Mouse (Mus musculus): ENCODE results near the gene Setd4. TPM values are rescaled to one million over a fixed set of nuclear protein-coding genes. Genes with fewer than 3 reads are reported as not detected.

The Setd4 gene
- 14.5 to 17.2 TPM (median 15.4 TPM) in 4 replicates for total RNA-seq (2023)

DNA sequence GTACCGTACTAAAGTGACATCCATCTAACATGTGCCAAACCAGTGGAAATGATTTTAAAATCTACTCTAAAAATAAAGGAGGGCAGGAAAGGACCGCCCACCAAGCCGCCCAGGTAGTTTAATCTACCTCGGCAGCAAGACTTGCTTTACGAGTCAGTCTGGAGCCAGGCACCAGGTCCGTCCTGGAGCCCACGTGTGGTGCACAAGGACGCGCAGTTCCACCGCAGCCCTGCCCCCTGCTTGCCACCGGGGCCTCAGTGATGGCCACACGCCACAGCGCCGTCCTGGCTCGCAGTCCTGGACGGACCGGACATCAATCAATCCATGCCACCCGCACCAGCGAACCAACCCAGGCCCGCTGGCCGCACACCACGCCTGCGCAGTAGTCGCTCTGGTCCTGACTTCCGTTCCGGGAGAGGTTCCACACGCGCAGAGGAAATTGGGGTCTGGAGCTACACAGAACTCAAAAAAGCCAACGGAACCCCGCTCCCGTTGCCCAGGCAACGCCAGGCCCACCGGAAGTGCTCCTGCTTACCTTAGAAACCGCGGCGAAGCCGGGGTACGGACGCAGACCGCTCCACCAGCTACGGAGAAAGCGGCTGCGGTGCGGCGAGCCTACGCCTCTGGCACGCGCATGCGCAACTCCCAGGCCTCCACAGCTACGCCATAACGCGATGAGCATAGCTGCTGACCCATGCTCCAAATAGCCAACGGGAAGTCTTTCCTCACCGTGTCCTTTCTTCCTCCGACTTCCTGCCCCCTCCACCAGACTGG is at the start of gene Setd4:
Setd4 (minus strand) TSS at position 625 of the 774 bp plus-strand sequence.

DNA sequence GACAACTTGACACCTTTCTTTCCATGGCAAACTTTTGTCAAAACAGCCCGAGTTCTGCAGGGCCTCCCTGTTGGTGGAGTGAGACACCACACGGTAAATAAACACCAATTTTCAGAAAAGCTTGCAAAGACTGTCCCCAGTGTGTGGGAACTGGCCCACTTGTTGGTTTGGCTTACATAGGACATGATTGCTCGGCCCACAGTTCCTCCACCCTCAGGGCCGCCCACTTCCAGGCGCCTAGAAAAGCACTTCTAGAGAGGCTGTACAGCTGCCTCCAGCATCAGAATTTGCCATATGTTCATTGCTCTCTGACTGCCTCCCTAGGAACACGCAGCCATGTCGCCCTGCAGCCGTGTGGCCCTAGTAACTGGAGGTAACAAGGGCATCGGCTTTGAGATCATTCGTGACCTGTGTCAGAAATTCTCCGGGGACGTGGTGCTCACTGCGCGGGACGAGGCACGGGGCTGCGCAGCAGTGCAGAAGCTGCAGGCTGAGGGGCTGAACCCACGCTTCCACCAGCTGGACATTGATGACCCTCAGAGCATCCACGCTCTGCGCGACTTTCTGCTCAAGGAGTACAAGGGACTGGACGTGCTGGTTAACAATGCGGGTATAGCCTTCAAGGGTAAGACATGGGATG is 24.0 kb upstream of the Setd4 start, which contains the start of gene Gm5678:
Gm5678 (plus strand) TSS at position 337 of the 640 bp plus-strand sequence.

DNA sequence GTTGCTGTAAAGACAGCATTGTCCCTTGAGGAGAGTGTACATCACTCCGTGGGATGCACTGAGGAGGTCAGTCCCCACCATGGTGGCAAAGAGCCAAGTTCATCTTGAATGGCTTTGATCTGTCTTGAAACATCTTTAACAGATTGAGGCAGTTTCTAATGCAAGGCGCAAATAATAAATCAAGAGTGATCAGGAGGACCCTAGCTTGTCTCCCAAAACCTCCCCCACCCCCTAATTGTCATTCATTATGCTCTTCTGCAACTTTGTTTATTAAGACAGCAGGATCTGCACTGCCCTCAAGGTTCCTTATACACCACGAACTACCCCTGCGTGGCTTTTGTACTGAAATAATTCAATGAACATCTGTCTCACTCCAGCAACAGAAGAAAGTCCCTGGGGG is 1.7 kb upstream of the Setd4 start, which contains the start of gene Cbr1:
Cbr1 (plus strand) TSS at position 301 of the 400 bp plus-strand sequence.

Other genes with a start within 250 kb of the Setd4 start
- gene Cbr1, start 1.8 kb upstream of the Setd4 start, total RNA-seq (2023) = 16.7 to 19.7 TPM (median 19.3 TPM) in 4 replicates
- gene Gm5678, start 24.0 kb upstream of the Setd4 start, total RNA-seq (2023) = 0.66 to 1.1 TPM (median 0.74 TPM) in 4 replicates
- gene Cbr3, start 79.2 kb upstream of the Setd4 start, total RNA-seq (2023) = not detected in 4 replicates
- 45.4 to 60.6 TPM (median 51.7 TPM) in 4 replicates for gene Dop1b, start 107.8 kb upstream of the Setd4 start, total RNA-seq (2023)
- 123 to 154 TPM (median 139 TPM) in 4 replicates for gene Morc3, start 228.1 kb upstream of the Setd4 start, total RNA-seq (2023)